19 mouse cellular contexts compared by ENCODE assay signal in genomic region chr1:52226416-52226815, GRCm38 (mm10).
"Had no signal": no experiment of that assay in that cellular context is flagged by ENCODE, and none has a peak within 500 bp of the region (broad histone marks: within the 10 kb centered on the region; RNA-seq: fewer than 3 reads in every experiment).

No protein-coding gene starts in this region.

- H3K27me3 ChIP-seq: limb, embryonic 12.5 days; limb, embryonic 15.5 days; neural tube, embryonic 12.5 days; neural tube, embryonic 15.5 days had no signal

- H3K36me3 ChIP-seq: limb, embryonic 12.5 days; limb, embryonic 15.5 days; neural tube, embryonic 12.5 days; neural tube, embryonic 15.5 days had no signal

- H3K9ac ChIP-seq: limb, embryonic 12.5 days; limb, embryonic 15.5 days; liver, embryonic 14.5 days; liver, postnatal 0 days; lung, embryonic 14.5 days; neural tube, embryonic 12.5 days; neural tube, embryonic 15.5 days had no signal

- H3K9me3 ChIP-seq: limb, embryonic 12.5 days; limb, embryonic 15.5 days; neural tube, embryonic 12.5 days; neural tube, embryonic 15.5 days had no signal

- DNase-seq: kidney, adult 18-20 months; kidney, adult 9 months; kidney, postnatal 25 days; layer of hippocampus, postnatal 36 days; left cerebral cortex, postnatal 4 days; liver, postnatal 0 days; lung, embryonic 14.5 days; midbrain, embryonic 14.5 days; thymus, adult 2 months; thymus, postnatal 25 days had no signal

- H3K4me3 ChIP-seq: layer of hippocampus, adult 2 months; left cerebral cortex, adult 2 months; limb, embryonic 12.5 days; limb, embryonic 15.5 days; neural tube, embryonic 12.5 days; neural tube, embryonic 15.5 days had no signal

- H3K27ac ChIP-seq: layer of hippocampus, adult 2 months; left cerebral cortex, adult 2 months; limb, embryonic 12.5 days; limb, embryonic 15.5 days; liver, embryonic 14.5 days; neural tube, embryonic 12.5 days; neural tube, embryonic 15.5 days; stomach, postnatal 0 days had no signal

- ATAC-seq: liver, postnatal 0 days; lung, postnatal 0 days had no signal
